Mouse (Mus musculus): Measurements from ENCODE around the gene Pnmal1. TPM values are rescaled to one million over a fixed set of nuclear protein-coding genes. Genes with fewer than 3 reads are reported as not detected.
A peak's percentile ranks its signal among the peaks of the same experiment; 100 is the strongest.

The Pnmal1 gene
- total RNA-seq, 2 experiments from 2014 or later, result not detected

GRCm38 (mm10) chr7:16924037-16924834, 35.2 kb upstream of the Pnmal1 start, which contains the start of gene Calm3:
Gene Calm3 (minus strand): TSS chr7:16924114.
- DNase-seq, result peak; percentile 99

- no peak for DNase-seq
Observed at GRCm38 (mm10) chr7:16928341-16928740, 31.1 kb upstream of the Pnmal1 start.

GRCm38 (mm10) chr7:16930850-16931249, 28.6 kb upstream of the Pnmal1 start:
- peak; percentile 82 for DNase-seq

GRCm38 (mm10) chr7:16931968-16932627, 27.4 kb upstream of the Pnmal1 start:
- peak; percentile 91 for DNase-seq

- DNase-seq, result peak; percentile 70
Observed at GRCm38 (mm10) chr7:16932704-16933577, 26.5 kb upstream of the Pnmal1 start.

- DNase-seq, result peak; percentile 40
Observed at GRCm38 (mm10) chr7:16937312-16937711, 22.2 kb upstream of the Pnmal1 start.

GRCm38 (mm10) chr7:16938117-16938791, 21.2 kb upstream of the Pnmal1 start:
- DNase-seq, result peak; percentile 39

- DNase-seq, result peak; percentile 25
Observed at GRCm38 (mm10) chr7:16940292-16940691, 19.2 kb upstream of the Pnmal1 start.

GRCm38 (mm10) chr7:16942861-16943260, 16.6 kb upstream of the Pnmal1 start:
- DNase-seq, result no peak

GRCm38 (mm10) chr7:16944061-16944807, 15.2 kb upstream of the Pnmal1 start, which contains the start of gene Pnmal2:
Gene Pnmal2 (plus strand): TSS chr7:16944682.
- peak; percentile 86 for DNase-seq

- peak; percentile 31 for DNase-seq
Observed at GRCm38 (mm10) chr7:16944808-16945315, 14.6 kb upstream of the Pnmal1 start.

- peak; percentile 24 for DNase-seq
Observed at GRCm38 (mm10) chr7:16945419-16945818, 14.1 kb upstream of the Pnmal1 start.

GRCm38 (mm10) chr7:16946441-16947348, 12.8 kb upstream of the Pnmal1 start:
- DNase-seq, result peak; percentile 40

GRCm38 (mm10) chr7:16947349-16947895, 12.1 kb upstream of the Pnmal1 start:
- peak; percentile 38 for DNase-seq

- DNase-seq, result peak; percentile 74
Observed at GRCm38 (mm10) chr7:16947959-16948361, 11.5 kb upstream of the Pnmal1 start.

GRCm38 (mm10) chr7:16948923-16949458, 10.5 kb upstream of the Pnmal1 start:
- no peak for DNase-seq

- peak; percentile 86 for DNase-seq
Observed at GRCm38 (mm10) chr7:16949908-16950841, 9.3 kb upstream of the Pnmal1 start.

All from heart, postnatal 4 days (tissue).